Mouse (Mus musculus): ENCODE data around the gene Fscn2.
"Not testable (repeated sequence)": the region's sequence is repeated elsewhere in the genome, so short reads cannot be mapped to it uniquely, and the experiment has no call there.

Fscn2 gene

GRCm38 (mm10) chr11:120397602-120398001 lies 36.3 kb downstream of the Fscn2 start:
- no peak for DNase-seq (ENCODE audit: low spot score in 2 of 2)

DNA sequence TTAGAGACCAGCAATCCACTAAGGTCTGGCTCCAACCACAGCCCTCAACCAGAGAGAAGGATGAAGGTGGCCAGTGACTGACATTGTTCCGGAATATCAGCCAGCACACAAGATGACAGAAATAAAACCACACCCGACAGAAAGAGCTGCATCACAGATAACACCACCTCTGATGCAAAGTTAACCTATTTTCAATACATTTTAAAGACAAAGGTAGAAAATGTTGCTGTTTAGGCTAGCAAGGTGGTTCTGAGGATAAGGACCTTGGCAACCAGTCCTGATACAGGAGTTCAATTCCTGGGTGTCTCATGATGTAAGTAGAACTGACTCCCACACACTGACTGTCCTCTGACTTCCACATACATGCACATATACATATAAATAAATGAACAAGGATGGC lies 38.0 kb downstream of the Fscn2 start:
- no peak for DNase-seq (ENCODE audit: low spot score in 2 of 2)

- DNase-seq (ENCODE audit: low spot score in 2 of 2), result no peak
Observed at GRCm38 (mm10) chr11:120404814-120405213, 43.5 kb downstream of the Fscn2 start.

DNA sequence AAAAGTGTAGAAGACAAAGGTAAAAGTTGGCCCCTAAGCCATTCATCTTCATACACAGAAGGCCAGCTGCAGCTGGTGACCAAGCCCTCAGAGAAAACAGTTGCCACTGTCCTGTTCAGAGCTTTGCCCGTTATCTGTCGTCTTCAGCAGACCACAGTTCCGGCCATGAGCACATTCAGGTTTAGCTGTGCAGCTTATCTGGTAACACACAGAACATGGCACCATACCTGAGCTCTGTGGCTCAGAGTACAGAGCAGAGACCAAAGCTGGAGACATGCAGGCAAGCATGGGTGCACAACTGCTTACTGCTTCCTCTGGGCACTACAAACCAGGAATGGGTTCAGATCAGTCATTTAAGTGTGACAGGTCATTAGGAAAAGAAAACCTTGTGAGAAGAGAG lies 44.5 kb downstream of the Fscn2 start:
- no peak for DNase-seq (ENCODE audit: low spot score in 2 of 2)

GRCm38 (mm10) chr11:120406445-120406844 lies 45.1 kb downstream of the Fscn2 start:
- DNase-seq (ENCODE audit: low spot score in 2 of 2), result no peak

GRCm38 (mm10) chr11:120413621-120414020 lies 52.3 kb downstream of the Fscn2 start:
- DNase-seq (ENCODE audit: low spot score in 2 of 2), result not testable (repeated sequence)

Measured in cerebellum, postnatal 4 days (tissue).